Comparison of ENCODE assay signal across 8 mouse cellular contexts in genomic region chr8:106573168-106573567, GRCm38 (mm10). TPM values are rescaled to one million over a fixed set of nuclear protein-coding genes. Genes with fewer than 3 reads are reported as not detected.
DNase-seq lines count a peak whose midpoint lies in the region; ATAC-seq and TF ChIP-seq lines count a peak whose summit lies in the region.
"Not testable (repeated sequence)": the region's sequence is repeated elsewhere in the genome, so short reads cannot be mapped to it uniquely, and the experiment has no call there.

TSS of gene Gm10073 (minus strand) at chr8:106573461.

- not testable (repeated sequence) for DNase-seq in CH12.LX (ENCODE audit: extremely low read depth); adrenal gland, postnatal 4 days (ENCODE audit: low spot score in 2 of 2); gastrocnemius, adult 8-10 months (ENCODE audit: low spot score in 2 of 2); left cerebral cortex, postnatal 10 days (ENCODE audit: extremely low spot score in 1 of 2, low spot score in 2 of 2)

- dilution Hi-C loops in CH12.LX (cut with MboI; ENCODE audit: extremely low pct_ligation_motif_present, extremely low pct_unique_long_range_greater_than_20kb, low sequenced_read_pairs) = not testable (repeated sequence)

- H3K27me3 ChIP-seq in CH12.LX (replicated peaks); heart, embryonic 15.5 days; kidney, embryonic 14.5 days (ENCODE audit: control insufficient read depth, insufficient read depth, low read length); lung, embryonic 15.5 days; stomach, embryonic 14.5 days (ENCODE audit: control insufficient read depth, insufficient read depth, low read length): not testable (repeated sequence)

- not testable (repeated sequence) for H3K4me2 ChIP-seq in CH12.LX (ENCODE audit: insufficient read depth, low read depth, poor library complexity, severe bottlenecking); kidney, embryonic 14.5 days (replicated peaks; ENCODE audit: low read depth, low read length); stomach, embryonic 14.5 days (replicated peaks; ENCODE audit: low read depth, low read length)
- peak within 1 kb of the TSS; percentile 43 for H3K4me2 ChIP-seq in heart, embryonic 15.5 days
- peak within 1 kb of the TSS; percentile 24; the same call in 1 of the 2 replicates for H3K4me2 ChIP-seq in lung, embryonic 15.5 days

- intact Hi-C loops in left cerebral cortex, postnatal 10 days (cut with DNase I) = not testable (repeated sequence)

- not testable (repeated sequence) for TF ChIP-seq EP300 in CH12.LX (IDR thresholded peaks at IDR 0.05; ENCODE audit: low read length)

- H3K9me3 ChIP-seq in CH12.LX (replicated peaks; ENCODE audit: low read length); heart, embryonic 15.5 days (replicated peaks); kidney, embryonic 14.5 days (ENCODE audit: control insufficient read depth, low read length); lung, embryonic 15.5 days; stomach, embryonic 14.5 days (ENCODE audit: control insufficient read depth, low read depth, low read length): not testable (repeated sequence)

- H3K9ac ChIP-seq in CH12.LX (ENCODE audit: insufficient read depth, low read depth); heart, embryonic 15.5 days; kidney, embryonic 14.5 days (ENCODE audit: low read depth, low read length); lung, embryonic 15.5 days; stomach, embryonic 14.5 days (replicated peaks; ENCODE audit: low read depth, low read length): not testable (repeated sequence)

- not testable (repeated sequence) for H3K27ac ChIP-seq in CH12.LX (ENCODE audit: insufficient read depth, low read depth); heart, embryonic 15.5 days; kidney, embryonic 14.5 days (ENCODE audit: low read depth, low read length); lung, embryonic 15.5 days
- peak within 1 kb of the TSS; percentile 11; the same call in 1 of the 2 replicates for H3K27ac ChIP-seq in stomach, embryonic 14.5 days (ENCODE audit: low read length)

- in situ Hi-C loops in CH12.LX (cut with MboI; ENCODE audit: low pct_ligation_motif_present, low pct_unique_long_range_greater_than_20kb, low sequenced_read_pairs) = not testable (repeated sequence)

- not testable (repeated sequence) for H3K4me3 ChIP-seq in CH12.LX (replicated peaks in 1 of 3; ENCODE audit: low read depth in 2 of 3, low read length in 2 of 3, poor library complexity in 1 of 3); heart, embryonic 15.5 days; kidney, embryonic 14.5 days (ENCODE audit: low read length); lung, embryonic 15.5 days; stomach, embryonic 14.5 days (ENCODE audit: low read depth, low read length)

- TF ChIP-seq POLR2A in CH12.LX (IDR thresholded peaks at IDR 0.05; ENCODE audit: low read depth, low read length) = not testable (repeated sequence)

- not testable (repeated sequence) for H3K36me3 ChIP-seq in CH12.LX (replicated peaks in 1 of 2; ENCODE audit: control insufficient read depth in 1 of 2, insufficient read depth in 1 of 2, low read length in 1 of 2); heart, embryonic 15.5 days; kidney, embryonic 14.5 days (ENCODE audit: control insufficient read depth, insufficient read depth, low read length); lung, embryonic 15.5 days; stomach, embryonic 14.5 days (ENCODE audit: control insufficient read depth, insufficient read depth, low read length)

- WGBS in heart, embryonic 15.5 days = 30% methylated on average over 20 of the region's 20 CpGs
- 37% methylated on average over 20 of the region's 20 CpGs for WGBS in kidney, embryonic 14.5 days
- 24% methylated on average over 20 of the region's 20 CpGs for WGBS in lung, embryonic 15.5 days
- WGBS in stomach, embryonic 14.5 days = 29% methylated on average over 19 of the region's 20 CpGs

- TF ChIP-seq CTCF in CH12.LX (conservative IDR thresholded peaks at IDR 0.05 in 1 of 2, IDR thresholded peaks at IDR 0.05 in 1 of 2; ENCODE audit: low read depth in 2 of 2, low read length in 2 of 2) = not testable (repeated sequence)

- not testable (repeated sequence) for H3K79me2 ChIP-seq in CH12.LX (replicated peaks; ENCODE audit: control insufficient read depth, extremely low read depth, insufficient read depth, poor library complexity, severe bottlenecking)

- ATAC-seq in heart, embryonic 15.5 days (replicated peaks; ENCODE audit: insufficient number of reproducible peaks, insufficient read depth, low FRiP score, low read depth); kidney, embryonic 14.5 days (ENCODE audit: low FRiP score, low TSS enrichment); lung, embryonic 15.5 days (ENCODE audit: borderline replicate concordance, extremely low read depth, low FRiP score, low TSS enrichment); stomach, embryonic 14.5 days (ENCODE audit: insufficient number of reproducible peaks, insufficient read depth, low FRiP score, low read depth): not testable (repeated sequence)

- TF ChIP-seq RAD21 in CH12.LX (IDR thresholded peaks at IDR 0.05; ENCODE audit: low read depth, low read length) = not testable (repeated sequence)

- peaks cover 5 to 27% of the 10 kb centered on the region in 2 experiments; a peak in 3 of 4 replicates for H3K4me1 ChIP-seq in CH12.LX (ENCODE audit: control insufficient read depth in 1 of 2, insufficient read depth in 2 of 2)
- peaks cover 11% of the 10 kb centered on the region for H3K4me1 ChIP-seq in heart, embryonic 15.5 days (replicated peaks)
- not testable (repeated sequence) for H3K4me1 ChIP-seq in kidney, embryonic 14.5 days (ENCODE audit: control insufficient read depth, insufficient read depth, low read length); stomach, embryonic 14.5 days (ENCODE audit: control insufficient read depth, insufficient read depth, low read length)
- H3K4me1 ChIP-seq in lung, embryonic 15.5 days = peaks cover 24% of the 10 kb centered on the region

RNA-seq across cellular contexts. Expression of gene Gm10073, which starts in this region (rescaled TPM):
- 94.9 and 117 TPM in 2 replicates for total RNA-seq in CH12.LX (2012; rRNA removed)
- total RNA-seq in CH12.LX (2014; rRNA removed) = 185 and 224 TPM in 2 replicates
- 21.6 and 21.7 TPM in 2 replicates for polyA plus RNA-seq in CH12.LX (2012; ENCODE audit: insufficient read length, low read depth)
- total RNA-seq in adrenal gland, postnatal 4 days (2021) = 100 to 1,000 TPM; 142 to 154 TPM
- 100 to 1,000 TPM in 3 of 4 experiments, 10 to 100 TPM in 1; 99.2 to 128 (median 106) TPM for total RNA-seq in gastrocnemius, adult 8-10 months (2022)
- 6.5 and 8.6 TPM in 2 replicates for polyA plus RNA-seq in heart, embryonic 15.5 days (2015; fragmentation: Nextera tagmentation; extraction: Ambion mirVana)
- 11.5 and 11.6 TPM in 2 replicates for polyA plus RNA-seq in kidney, embryonic 14.5 days (2014; fragmentation: Nextera tagmentation; extraction: Ambion mirVana)
- total RNA-seq in left cerebral cortex, postnatal 10 days (2021) = 100 to 1,000 TPM; 115 to 119 TPM
- 8.3 and 9.0 TPM in 2 replicates for polyA plus RNA-seq in lung, embryonic 15.5 days (2015; fragmentation: Nextera tagmentation; extraction: Ambion mirVana)
- 10.0 and 14.0 TPM in 2 replicates for polyA plus RNA-seq in stomach, embryonic 14.5 days (2014; fragmentation: Nextera tagmentation; extraction: Ambion mirVana)
